Mouse (Mus musculus) heart, postnatal 0 days (tissue): ENCODE data around the gene D430042O09Rik.

ENCODE experiments used
- CTCF ChIP-seq: IDR thresholded peaks from 2 replicates; pipeline ENCODE4 v1.5.1; 2016; ENCODE audit warnings: antibody characterized with exemption, control low read depth, low read depth
- EP300 ChIP-seq: IDR thresholded peaks from 2 replicates; pipeline ENCODE4 v1.6.1; 2016; ENCODE audit warnings: antibody characterized with exemption, low read depth

DNA sequence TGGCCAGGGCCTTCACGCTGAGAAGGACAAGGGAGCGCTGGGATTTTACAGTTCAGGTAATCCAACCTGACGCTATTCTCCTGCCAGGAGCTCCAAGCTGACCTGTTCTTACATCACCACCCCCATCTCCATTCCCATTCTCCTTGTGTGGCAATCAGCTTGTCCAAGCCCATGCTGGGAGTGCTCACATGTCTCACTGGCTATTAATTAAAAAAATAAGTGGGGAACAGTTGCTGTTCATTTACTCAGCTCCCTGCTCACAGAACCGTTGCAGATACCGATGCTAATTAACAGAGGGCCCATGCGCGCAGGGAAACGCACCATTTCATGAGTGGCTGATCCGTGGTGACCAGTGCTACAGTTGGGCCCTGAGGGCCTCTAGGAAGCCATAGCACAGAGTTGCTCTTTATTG lies 110.6 kb downstream of the D430042O09Rik start:
- TF ChIP-seq CTCF (no peak), EP300 (no peak)
